Mouse (Mus musculus) E14TG2a.4 (cell line): ENCODE measurements around the gene Ust.

Experiments used
- CTCF ChIP-seq: conservative IDR thresholded peaks from 2 replicates; pipeline ENCODE4 v1.5.1; 2014; ENCODE audit warnings: low read length
- POU5F1 ChIP-seq: IDR thresholded peaks from 2 replicates; pipeline ENCODE4 v1.6.1; 2014; ENCODE audit warnings: low read length, borderline replicate concordance

DNA sequence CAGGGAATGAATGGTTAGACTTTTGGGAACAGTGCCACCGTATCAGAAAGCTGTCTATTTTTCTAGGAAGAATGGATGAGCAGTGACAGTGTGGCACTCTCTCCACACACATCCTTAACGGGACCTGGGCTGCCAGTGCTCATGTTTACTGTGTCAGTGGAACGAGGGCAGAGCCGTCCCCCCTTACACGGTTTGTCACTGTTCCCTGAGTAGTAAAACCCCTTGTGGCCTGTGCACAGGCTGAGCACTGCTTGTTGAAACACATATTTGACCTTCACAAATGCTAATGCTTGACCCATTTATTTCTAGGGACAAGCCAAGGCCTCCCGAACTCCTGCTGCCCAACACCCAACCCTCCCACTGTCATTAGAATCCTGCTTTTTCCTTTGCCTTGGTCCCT, 209.2 kb downstream of the Ust start:
- TF ChIP-seq CTCF (no peak), POU5F1 (no peak)
